Mouse (Mus musculus) cortical plate, adult 2 months (tissue): ENCODE measurements around the gene Adam10.

Experiments used
- CTCF ChIP-seq: fragments of 200-500 bp; IDR thresholded peaks from 2 replicates; pipeline ENCODE4 v1.5.1; 2011; ENCODE audit warnings: mild to moderate bottlenecking, control low read depth, low read length; ENCODE audit not compliant: insufficient read depth; ENCODE audit errors: extremely low read depth
- POLR2A ChIP-seq: fragments of 200-500 bp; IDR thresholded peaks from 2 replicates; pipeline ENCODE4 v1.6.1; 2011; ENCODE audit warnings: mild to moderate bottlenecking, low read length, control low read depth; ENCODE audit not compliant: insufficient read depth; ENCODE audit errors: extremely low read depth

- peak; percentile 55; the same call in 1 of the 2 replicates for TF ChIP-seq CTCF
- TF ChIP-seq POLR2A: no peak
These were observed 6.8 kb upstream of the Adam10 start for GRCm38 (mm10) chr9:70671772-70672579.
